In the genomic region with DNA sequence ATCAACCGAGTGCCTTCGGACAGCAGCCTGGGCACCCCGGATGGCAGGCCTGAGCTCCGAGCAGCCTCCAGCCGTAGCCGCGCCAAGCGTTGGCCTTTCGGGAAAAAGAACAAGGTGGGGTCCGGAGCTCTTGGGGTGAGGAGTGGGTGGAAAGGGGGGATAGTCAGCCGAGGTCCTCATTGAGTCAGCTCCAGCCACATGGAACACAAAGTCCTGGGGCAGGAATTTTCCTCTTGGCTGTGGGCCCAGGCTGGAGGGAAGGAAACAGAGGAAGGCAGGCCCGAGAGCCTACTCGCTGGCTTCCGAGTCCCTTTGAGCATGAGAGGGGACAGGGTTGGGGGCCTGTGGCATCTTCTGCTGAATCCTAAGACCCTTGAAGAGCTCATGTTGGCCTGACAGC, we compare ENCODE assay signal across 1 mouse cellular context.
TF ChIP-seq lines count a peak whose summit lies in the region.

No protein-coding gene starts in this region.

TF ChIP-seq in MEL, 35 proteins besides CTCF, POLR2A, EP300 and RAD21:
- no peak for TF ChIP-seq NRF1 (IDR thresholded peaks at IDR 0.05; ENCODE audit: insufficient read depth, low read depth, low read length, poor library complexity, severe bottlenecking)
- no peak for TF ChIP-seq CHD2 (IDR thresholded peaks at IDR 0.05; ENCODE audit: low read length)
- TF ChIP-seq NELFE (IDR thresholded peaks at IDR 0.05; ENCODE audit: low read depth, low read length), result no peak
- no peak for TF ChIP-seq MYC (IDR thresholded peaks at IDR 0.05; ENCODE audit: low read depth, low read length)
- no peak for TF ChIP-seq UBTF (IDR thresholded peaks at IDR 0.05; ENCODE audit: borderline replicate concordance, insufficient read depth, low read depth, low read length)
- TF ChIP-seq TCF12 (IDR thresholded peaks at IDR 0.05; ENCODE audit: low read depth, low read length), result no peak
- no peak for TF ChIP-seq KAT2A (conservative IDR thresholded peaks at IDR 0.05; ENCODE audit: low read depth, low read length)
- TF ChIP-seq HCFC1 (IDR thresholded peaks at IDR 0.05; ENCODE audit: low read depth, low read length), result no peak
- no peak for TF ChIP-seq CHD1 (IDR thresholded peaks at IDR 0.05; ENCODE audit: low read depth, low read length)
- TF ChIP-seq TBP (IDR thresholded peaks at IDR 0.05; ENCODE audit: low read depth, low read length), result no peak
- TF ChIP-seq BHLHE40 (IDR thresholded peaks at IDR 0.05; ENCODE audit: borderline replicate concordance, low read depth, low read length), result no peak
